Mouse (Mus musculus): ENCODE data around the gene Map4. TPM values are rescaled to one million over a fixed set of nuclear protein-coding genes. Genes with fewer than 3 reads are reported as not detected.
A peak's percentile ranks its signal among the peaks of the same experiment; 100 is the strongest.

Gene Map4
- polyA plus RNA-seq (2012; rRNA removed) = 282 and 295 TPM in 2 replicates

- Histone ChIP-seq H3K4me1 (ENCODE audit: control insufficient read depth, insufficient read depth, low read length) (peaks cover 10% of the 10 kb centered on the region), H3K27me3 (ENCODE audit: control insufficient read depth, insufficient read depth, low read length) (no peaks in the 10 kb centered on the region), H3K36me3 (ENCODE audit: control insufficient read depth, insufficient read depth, low read length) (no peaks in the 10 kb centered on the region), H3K27ac (ENCODE audit: control insufficient read depth, insufficient read depth, low read depth, low read length) (peak within 1 kb of the TSS; percentile 97), H3K4me3 (ENCODE audit: control insufficient read depth, low read depth, low read length) (peak within 1 kb of the TSS; percentile 89)
- peak; percentile 87 for TF ChIP-seq POLR2A (IDR thresholded peaks at IDR 0.05; ENCODE audit: control insufficient read depth, low read depth, low read length)
- no peak for TF ChIP-seq CTCF (IDR thresholded peaks at IDR 0.05; ENCODE audit: control insufficient read depth, insufficient read depth, insufficient replicate concordance, low read depth, low read length)
Measured at GRCm38 (mm10) chr9:109931257-109932171, at the start of gene Map4. TSS of gene Map4 (plus strand) at chr9:109931460.

DNA sequence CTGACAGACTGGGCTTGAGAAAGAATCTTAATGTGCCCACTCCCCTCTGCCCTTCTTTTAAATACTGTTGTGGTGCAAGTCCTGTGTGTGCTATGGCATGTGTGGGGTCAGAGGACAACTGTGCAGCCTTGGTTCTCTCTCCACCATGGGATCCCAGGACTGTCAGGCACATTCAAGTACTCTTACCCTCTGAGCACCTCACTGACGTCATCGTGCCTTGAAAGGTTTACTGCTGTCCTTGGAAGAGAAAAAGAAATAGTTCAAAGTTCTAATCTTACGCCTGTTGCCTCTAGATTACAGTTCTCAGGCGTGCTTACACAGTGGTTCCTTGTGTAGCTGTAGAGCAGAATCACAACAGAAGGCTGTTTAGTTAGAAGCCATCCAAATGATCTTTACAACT, 45.0 kb upstream of the Map4 start:
- Histone ChIP-seq H3K27ac (ENCODE audit: control insufficient read depth, insufficient read depth, low read depth, low read length) (no peak overlapping the region; the same call in 1 of the 2 replicates), H3K27me3 (ENCODE audit: control insufficient read depth, insufficient read depth, low read length) (no peaks in the 10 kb centered on the region), H3K4me1 (ENCODE audit: control insufficient read depth, insufficient read depth, low read length) (no peaks in the 10 kb centered on the region), H3K4me3 (ENCODE audit: control insufficient read depth, low read depth, low read length) (no peak overlapping the region), H3K36me3 (ENCODE audit: control insufficient read depth, insufficient read depth, low read length) (peaks cover 13% of the 10 kb centered on the region)
- TF ChIP-seq POLR2A (IDR thresholded peaks at IDR 0.05; ENCODE audit: control insufficient read depth, low read depth, low read length) (no peak), CTCF (IDR thresholded peaks at IDR 0.05; ENCODE audit: control insufficient read depth, insufficient read depth, insufficient replicate concordance, low read depth, low read length) (no peak)

- Histone ChIP-seq H3K4me1 (ENCODE audit: control insufficient read depth, insufficient read depth, low read length) (no peaks in the 10 kb centered on the region), H3K27me3 (ENCODE audit: control insufficient read depth, insufficient read depth, low read length) (no peaks in the 10 kb centered on the region), H3K27ac (ENCODE audit: control insufficient read depth, insufficient read depth, low read depth, low read length) (no peak overlapping the region), H3K4me3 (ENCODE audit: control insufficient read depth, low read depth, low read length) (no peak overlapping the region), H3K36me3 (ENCODE audit: control insufficient read depth, insufficient read depth, low read length) (peaks cover 11% of the 10 kb centered on the region)
- TF ChIP-seq CTCF (IDR thresholded peaks at IDR 0.05; ENCODE audit: control insufficient read depth, insufficient read depth, insufficient replicate concordance, low read depth, low read length) = no peak
- no peak for TF ChIP-seq POLR2A (IDR thresholded peaks at IDR 0.05; ENCODE audit: control insufficient read depth, low read depth, low read length)
Measured at GRCm38 (mm10) chr9:109887321-109887720, 43.9 kb upstream of the Map4 start.

DNA sequence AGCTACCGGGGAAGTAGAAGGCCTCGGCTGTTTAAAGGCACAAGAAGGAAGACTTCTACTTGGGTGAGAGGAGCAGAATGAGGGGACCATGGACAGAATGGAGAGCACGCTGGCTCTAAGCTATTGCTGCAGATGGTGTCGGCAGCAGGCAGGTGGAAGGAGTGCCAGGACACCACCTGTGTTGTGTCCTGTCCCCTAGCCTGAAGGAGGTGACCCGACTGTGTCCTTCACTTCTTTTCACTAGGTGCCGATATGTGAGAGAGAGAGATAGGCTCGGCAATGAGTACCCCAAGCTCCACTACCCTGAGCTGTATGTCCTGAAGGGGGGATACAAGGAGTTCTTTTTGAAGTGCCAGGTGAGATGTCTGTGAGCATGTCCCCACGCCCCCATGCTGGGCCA, 39.8 kb upstream of the Map4 start:
- TF ChIP-seq CTCF (IDR thresholded peaks at IDR 0.05; ENCODE audit: control insufficient read depth, insufficient read depth, insufficient replicate concordance, low read depth, low read length) = no peak
- no peak for TF ChIP-seq POLR2A (IDR thresholded peaks at IDR 0.05; ENCODE audit: control insufficient read depth, low read depth, low read length)
- no peaks in the 10 kb centered on the region; the same call in none of the 2 replicates for H3K36me3 ChIP-seq (ENCODE audit: control insufficient read depth, insufficient read depth, low read length)
- no peaks in the 10 kb centered on the region for H3K27me3 ChIP-seq (ENCODE audit: control insufficient read depth, insufficient read depth, low read length)
- no peak overlapping the region for H3K4me3 ChIP-seq (ENCODE audit: control insufficient read depth, low read depth, low read length)
- no peaks in the 10 kb centered on the region for H3K4me1 ChIP-seq (ENCODE audit: control insufficient read depth, insufficient read depth, low read length)
- no peak overlapping the region for H3K27ac ChIP-seq (ENCODE audit: control insufficient read depth, insufficient read depth, low read depth, low read length)

DNA sequence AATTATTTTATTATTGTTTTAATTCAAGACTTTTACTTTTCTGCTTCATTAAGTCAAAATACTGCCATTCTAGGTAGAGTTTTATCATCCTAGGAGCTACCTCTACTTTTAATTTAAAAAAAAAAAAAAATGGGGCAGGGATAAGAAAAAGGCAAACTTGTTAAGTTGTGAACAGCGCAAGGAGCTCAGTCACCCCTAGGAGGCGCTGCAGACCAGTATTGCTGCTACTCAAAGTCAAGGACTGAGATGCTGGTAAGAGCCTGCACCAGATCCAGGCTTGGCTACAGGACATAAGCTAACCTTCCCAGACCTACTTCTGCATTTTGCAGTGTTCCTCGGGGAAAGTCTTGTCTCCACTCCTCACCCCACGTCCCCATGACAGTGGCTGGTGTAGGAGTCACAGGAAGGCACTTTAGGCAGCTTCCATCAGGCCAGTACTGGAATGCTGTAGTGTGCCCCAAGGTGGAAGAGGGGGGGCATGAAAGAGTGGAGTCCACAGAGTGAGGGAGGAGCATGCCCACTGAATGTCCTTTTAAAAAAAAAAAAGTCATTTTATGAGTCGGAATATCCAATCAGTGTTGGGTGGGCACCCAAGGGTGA, 38.5 kb upstream of the Map4 start:
- TF ChIP-seq CTCF (IDR thresholded peaks at IDR 0.05; ENCODE audit: control insufficient read depth, insufficient read depth, insufficient replicate concordance, low read depth, low read length) (peak; percentile 75; the same call in 1 of the 2 replicates), POLR2A (IDR thresholded peaks at IDR 0.05; ENCODE audit: control insufficient read depth, low read depth, low read length) (no peak)
- Histone ChIP-seq H3K4me3 (ENCODE audit: control insufficient read depth, low read depth, low read length) (no peak overlapping the region), H3K36me3 (ENCODE audit: control insufficient read depth, insufficient read depth, low read length) (no peaks in the 10 kb centered on the region; the same call in none of the 2 replicates)

DNA sequence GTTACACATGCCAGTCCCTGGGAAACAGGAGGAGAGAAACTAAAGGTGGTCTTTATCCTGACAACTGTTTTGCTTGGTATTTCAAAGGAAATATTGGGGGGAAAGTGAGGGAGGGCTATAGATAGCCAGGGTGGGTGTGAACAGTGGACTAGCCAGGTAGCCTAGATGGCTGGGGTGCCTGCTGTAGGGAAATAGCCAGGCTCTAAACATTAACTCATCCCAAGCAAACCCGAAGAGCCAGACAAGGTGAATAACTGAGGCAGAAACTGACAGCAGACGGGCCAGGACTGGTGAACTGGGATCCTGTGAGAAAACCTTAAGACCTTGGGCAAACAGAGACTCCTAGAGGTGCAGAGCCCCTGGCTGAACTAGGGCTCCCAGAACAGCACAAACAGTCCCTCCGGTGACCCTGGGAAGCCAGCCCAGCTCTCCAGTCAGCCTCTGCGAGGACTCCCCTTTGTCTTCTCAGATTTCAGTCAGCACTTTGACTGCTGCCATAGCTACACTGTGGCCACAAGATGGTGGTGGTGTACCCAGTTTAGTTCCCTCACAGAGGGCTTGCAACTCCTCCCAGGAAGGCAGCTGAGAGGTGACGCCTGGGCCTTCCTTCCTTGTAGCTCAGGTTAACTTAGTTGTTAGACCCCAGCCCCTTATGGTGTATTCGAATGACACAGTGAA, 36.7 kb upstream of the Map4 start:
- Histone ChIP-seq H3K4me3 (ENCODE audit: control insufficient read depth, low read depth, low read length) (no peak overlapping the region), H3K27ac (ENCODE audit: control insufficient read depth, insufficient read depth, low read depth, low read length) (no peak overlapping the region), H3K4me1 (ENCODE audit: control insufficient read depth, insufficient read depth, low read length) (peaks cover 5% of the 10 kb centered on the region), H3K36me3 (ENCODE audit: control insufficient read depth, insufficient read depth, low read length) (no peaks in the 10 kb centered on the region; the same call in none of the 2 replicates), H3K27me3 (ENCODE audit: control insufficient read depth, insufficient read depth, low read length) (no peaks in the 10 kb centered on the region)
- TF ChIP-seq POLR2A (IDR thresholded peaks at IDR 0.05; ENCODE audit: control insufficient read depth, low read depth, low read length) = no peak
- peak; percentile 59; the same call in 1 of the 2 replicates for TF ChIP-seq CTCF (IDR thresholded peaks at IDR 0.05; ENCODE audit: control insufficient read depth, insufficient read depth, insufficient replicate concordance, low read depth, low read length)

More for the DNA sequence above, 38.5 kb upstream of the Map4 start:
- Histone ChIP-seq H3K27ac (ENCODE audit: control insufficient read depth, insufficient read depth, low read depth, low read length) (no peak overlapping the region), H3K4me1 (ENCODE audit: control insufficient read depth, insufficient read depth, low read length) (no peaks in the 10 kb centered on the region; the same call in 1 of the 2 replicates), H3K27me3 (ENCODE audit: control insufficient read depth, insufficient read depth, low read length) (no peaks in the 10 kb centered on the region)

All from testis, adult 2 months (tissue).